Comparison of ENCODE assay signal across 16 mouse cellular contexts in genomic region chr2:58747483-58748229, GRCm38 (mm10).
DNase-seq lines count a peak whose midpoint lies in the region; ATAC-seq and TF ChIP-seq lines count a peak whose summit lies in the region.
"Had no signal": no experiment of that assay in that cellular context is flagged by ENCODE, and none has a peak within 500 bp of the region (broad histone marks: within the 10 kb centered on the region; RNA-seq: fewer than 3 reads in every experiment).

No protein-coding gene starts in this region.

- no peak overlapping the region for H3K9ac ChIP-seq in hindbrain, embryonic 13.5 days
- H3K9ac ChIP-seq in heart, adult 2 months (ENCODE audit: low read depth, low read length), result no peak overlapping the region
- H3K9ac ChIP-seq: embryonic facial prominence, embryonic 15.5 days; hindbrain, embryonic 15.5 days; liver, embryonic 13.5 days; neural tube, embryonic 12.5 days had no signal

- no peak overlapping the region for H3K27ac ChIP-seq in hindbrain, embryonic 10.5 days
- H3K27ac ChIP-seq in hindbrain, embryonic 13.5 days, result no peak overlapping the region
- H3K27ac ChIP-seq in heart, adult 2 months, result no peak overlapping the region
- H3K27ac ChIP-seq: embryonic facial prominence, embryonic 15.5 days; hindbrain, embryonic 15.5 days; liver, embryonic 13.5 days; neural tube, embryonic 12.5 days had no signal

- intact Hi-C loops in heart, adult 2 months (cut with DNase I), result no loop called here

- H3K4me1 ChIP-seq in hindbrain, embryonic 10.5 days (replicated peaks), result no peaks in the 10 kb centered on the region
- no peaks in the 10 kb centered on the region for H3K4me1 ChIP-seq in hindbrain, embryonic 13.5 days (replicated peaks)
- no peaks in the 10 kb centered on the region for H3K4me1 ChIP-seq in heart, adult 2 months (ENCODE audit: control insufficient read depth, insufficient read depth, low read length)
- H3K4me1 ChIP-seq: embryonic facial prominence, embryonic 15.5 days; hindbrain, embryonic 15.5 days; liver, embryonic 13.5 days; neural tube, embryonic 12.5 days had no signal

- ATAC-seq in hindbrain, embryonic 13.5 days (ENCODE audit: low FRiP score), result no peak
- no peak for ATAC-seq in CD4-positive, CD25-positive, alpha-beta regulatory T cell, adult 4 months

- TF ChIP-seq POLR2A in heart, adult 2 months (IDR thresholded peaks at IDR 0.05; ENCODE audit: insufficient read depth, low read depth, low read length), result no peak

- peaks cover 2% of the 10 kb centered on the region; the same call in 1 of the 2 replicates for H3K9me3 ChIP-seq in hindbrain, embryonic 10.5 days
- H3K9me3 ChIP-seq in hindbrain, embryonic 13.5 days, result no peaks in the 10 kb centered on the region
- H3K9me3 ChIP-seq: embryonic facial prominence, embryonic 15.5 days; hindbrain, embryonic 15.5 days; liver, embryonic 13.5 days; neural tube, embryonic 12.5 days had no signal

- TF ChIP-seq CTCF in heart, adult 2 months (IDR thresholded peaks at IDR 0.05), result no peak

- no peaks in the 10 kb centered on the region for H3K36me3 ChIP-seq in hindbrain, embryonic 10.5 days
- no peaks in the 10 kb centered on the region for H3K36me3 ChIP-seq in hindbrain, embryonic 13.5 days
- no peaks in the 10 kb centered on the region for H3K36me3 ChIP-seq in heart, adult 2 months (ENCODE audit: control insufficient read depth, insufficient read depth, low read length)
- H3K36me3 ChIP-seq: embryonic facial prominence, embryonic 15.5 days; hindbrain, embryonic 15.5 days; liver, embryonic 13.5 days; neural tube, embryonic 12.5 days had no signal

- TF ChIP-seq EP300 in heart, adult 2 months (IDR thresholded peaks at IDR 0.05; ENCODE audit: insufficient read depth, low read depth, low read length), result no peak

- 69% methylated on average over 11 of the region's 11 CpGs for WGBS in hindbrain, embryonic 10.5 days
- 76% methylated on average over 11 of the region's 11 CpGs for WGBS in hindbrain, embryonic 13.5 days
- 76% methylated on average over 11 of the region's 11 CpGs for WGBS in heart, adult 2 months

- H3K4me2 ChIP-seq in hindbrain, embryonic 13.5 days, result no peak overlapping the region
- H3K4me2 ChIP-seq: embryonic facial prominence, embryonic 15.5 days; hindbrain, embryonic 15.5 days; liver, embryonic 13.5 days; midbrain, embryonic 11.5 days; neural tube, embryonic 12.5 days had no signal

- no peaks in the 10 kb centered on the region for H3K27me3 ChIP-seq in hindbrain, embryonic 10.5 days (ENCODE audit: insufficient read depth, poor library complexity, severe bottlenecking)
- H3K27me3 ChIP-seq in hindbrain, embryonic 13.5 days, result no peaks in the 10 kb centered on the region
- H3K27me3 ChIP-seq in heart, adult 2 months (ENCODE audit: control insufficient read depth, insufficient read depth, low read length), result no peaks in the 10 kb centered on the region
- H3K27me3 ChIP-seq: embryonic facial prominence, embryonic 15.5 days; hindbrain, embryonic 15.5 days; liver, embryonic 13.5 days; neural tube, embryonic 12.5 days had no signal

- no peaks in the 10 kb centered on the region for H3K79me2 ChIP-seq in heart, adult 2 months (replicated peaks; ENCODE audit: control insufficient read depth, insufficient read depth, low read length)

- no peak overlapping the region for H3K4me3 ChIP-seq in hindbrain, embryonic 10.5 days
- H3K4me3 ChIP-seq in hindbrain, embryonic 13.5 days, result no peak overlapping the region
- H3K4me3 ChIP-seq in heart, adult 2 months, result no peak overlapping the region
- H3K4me3 ChIP-seq: embryonic facial prominence, embryonic 15.5 days; hindbrain, embryonic 15.5 days; liver, embryonic 13.5 days; neural tube, embryonic 12.5 days had no signal

- DNase-seq in hindbrain, embryonic 10.5 days (ENCODE audit: low spot score), result peak; percentile 5
- DNase-seq in lung, postnatal 36 days, result peak; percentile 7
- DNase-seq in lung, postnatal 10 days, result no peak
- DNase-seq in kidney, postnatal 14 days, result peak; percentile 87
- no peak for DNase-seq in heart, adult 2 months
- DNase-seq in retina, embryonic 14.5 days (ENCODE audit: low spot score), result no peak
- DNase-seq: cerebellum, adult 8-10 months; liver, embryonic 13.5 days; lung, postnatal 4 days; thymus, postnatal 25 days had no signal

Comparison
In these comparisons a context has a peak if more than half of its experiments do, and no peak if none do; other contexts are left out.
1. DNase-seq: peak in hindbrain, embryonic 10.5 days (single experiment), lung, postnatal 36 days (single experiment) and kidney, postnatal 14 days (single experiment); none in lung, postnatal 10 days (single experiment), heart, adult 2 months (0 of 2) and retina, embryonic 14.5 days (single experiment).